Mouse (Mus musculus): ENCODE data around the gene Foxd1.

Foxd1 gene

DNA sequence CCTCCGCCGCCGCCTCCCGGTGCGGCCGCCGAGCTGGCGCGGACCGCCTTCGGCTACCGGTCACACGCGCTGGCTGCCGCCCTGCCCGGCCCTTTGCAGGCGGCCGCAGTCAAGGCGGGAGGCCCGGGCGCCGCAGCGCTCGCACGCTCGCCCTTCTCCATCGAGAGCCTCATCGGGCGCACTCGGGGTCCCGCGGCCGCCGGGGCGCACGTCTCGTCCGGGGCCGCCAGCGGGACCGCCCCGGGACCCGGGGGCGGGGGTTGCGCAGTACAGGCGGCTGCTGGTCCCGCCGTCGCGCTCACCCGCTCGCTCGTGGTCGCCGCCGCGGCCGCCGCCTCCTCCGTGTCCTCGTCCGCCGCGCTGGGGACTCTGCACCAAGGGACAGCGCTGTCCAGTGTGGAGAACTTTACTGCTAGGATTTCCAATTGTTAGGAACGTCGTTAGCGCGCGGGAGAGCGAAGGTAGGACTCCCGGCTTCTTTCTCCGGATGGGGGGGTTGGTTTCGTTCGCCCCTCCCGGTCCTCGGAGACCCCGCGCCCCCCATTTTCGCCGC is 1.6 kb downstream of the Foxd1 start:
- DNase-seq (ENCODE audit: low read depth, low spot score), result no peak

DNA sequence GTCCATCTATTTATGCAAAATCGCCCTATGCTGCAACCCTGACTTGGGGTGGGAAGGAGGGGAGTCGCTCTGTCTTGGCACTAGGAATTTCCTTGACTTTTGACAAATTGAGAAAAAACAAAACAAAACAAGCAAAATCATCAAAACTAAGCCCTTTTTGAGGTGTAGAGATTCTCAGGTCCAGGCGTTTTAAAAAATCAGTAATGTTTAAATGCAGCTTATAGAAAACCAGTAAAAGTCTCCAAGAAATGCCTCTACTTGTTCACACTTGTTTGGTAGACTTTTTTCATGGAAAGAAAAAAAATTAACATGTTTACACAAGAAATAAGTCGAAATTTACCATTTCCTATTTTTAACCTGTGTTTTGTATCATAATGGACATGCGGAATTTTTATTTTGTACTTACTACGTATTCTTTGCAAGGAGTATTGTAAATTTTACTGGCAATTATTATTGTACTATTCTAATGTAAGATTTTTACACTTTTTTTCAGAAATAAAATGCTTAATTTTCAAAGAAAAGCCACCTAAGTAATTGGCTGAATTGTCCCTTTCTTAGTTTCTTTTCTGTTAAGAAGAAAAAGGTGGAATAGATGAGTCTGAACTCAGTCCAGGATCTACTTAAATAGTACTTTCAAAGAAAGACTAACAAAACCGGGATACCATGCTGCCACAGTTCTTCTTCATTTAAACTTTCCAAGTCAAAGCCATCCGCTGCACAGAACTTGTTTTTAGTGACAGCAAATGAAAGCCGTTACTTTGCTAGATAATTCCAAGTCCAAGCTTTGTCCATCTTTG is 2.3 kb downstream of the Foxd1 start:
- DNase-seq (ENCODE audit: low read depth, low spot score), result no peak

DNA sequence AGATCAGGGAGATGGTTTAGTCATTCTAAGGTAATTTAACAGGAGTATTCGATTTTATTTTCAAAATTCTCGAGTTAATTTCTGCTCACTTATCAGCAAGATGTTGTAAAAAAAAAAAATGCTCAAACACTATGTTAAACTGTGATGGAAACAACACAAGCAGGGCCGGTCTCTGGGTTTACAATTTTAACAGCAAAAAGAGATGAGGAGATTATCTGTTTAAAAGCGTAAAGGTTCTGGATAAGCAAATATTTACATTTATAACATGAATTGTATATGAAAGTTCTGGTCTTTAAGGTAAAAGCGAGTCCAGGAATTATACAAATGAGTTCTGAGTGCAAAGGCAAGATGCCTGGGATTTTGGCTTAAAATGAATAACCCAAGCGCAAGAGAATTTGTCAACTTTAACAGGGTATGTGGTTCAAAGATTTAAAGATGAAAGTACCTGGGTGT is 3.0 kb downstream of the Foxd1 start:
- DNase-seq (ENCODE audit: low read depth, low spot score), result no peak

DNA sequence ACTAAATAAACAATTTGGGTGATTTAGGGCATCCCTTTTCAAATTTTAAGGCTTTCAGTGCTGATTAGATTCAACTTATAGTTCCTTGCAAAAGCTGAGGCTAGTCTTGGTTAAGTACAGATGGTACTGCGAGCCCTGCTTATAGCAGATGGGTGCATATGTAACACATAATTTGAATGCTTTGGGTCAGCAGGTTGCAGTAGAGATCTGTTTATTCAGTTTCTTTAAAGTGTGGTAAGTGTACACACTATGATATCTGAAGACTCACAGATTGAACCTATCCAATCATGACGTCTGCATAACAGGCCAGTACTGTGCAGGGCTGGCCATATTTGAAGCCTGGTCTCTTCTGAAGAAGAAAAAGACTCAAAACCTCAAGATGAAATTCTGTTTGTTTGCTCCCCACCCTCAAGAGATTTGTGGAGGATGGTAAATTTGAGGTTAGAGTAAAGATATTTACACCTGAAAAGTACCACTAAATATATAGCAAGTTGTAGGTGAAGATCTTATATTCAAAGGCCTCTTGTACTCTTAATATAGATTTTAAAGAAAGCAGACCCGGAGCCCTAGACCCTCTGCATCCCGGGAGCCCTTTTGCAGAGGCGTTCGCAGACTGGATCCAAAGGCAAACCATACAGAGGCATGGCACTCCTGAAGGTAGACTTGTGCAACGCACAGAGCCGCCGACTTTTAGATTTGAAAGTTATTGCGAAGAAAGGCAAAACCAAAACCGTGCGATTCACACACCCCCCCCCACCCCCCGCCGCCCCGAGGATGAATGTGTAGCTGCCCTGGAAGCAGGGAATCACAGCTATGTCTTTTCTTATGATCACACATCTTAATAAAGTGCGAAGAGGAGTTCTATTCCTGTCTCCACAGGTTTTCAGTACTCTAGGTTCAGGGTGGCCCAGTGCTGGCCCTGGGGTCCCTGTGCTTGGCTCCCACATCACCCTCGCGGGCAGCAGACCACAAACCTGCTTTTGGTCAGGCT is 3.7 kb downstream of the Foxd1 start:
- DNase-seq (ENCODE audit: low read depth, low spot score), result no peak

DNA sequence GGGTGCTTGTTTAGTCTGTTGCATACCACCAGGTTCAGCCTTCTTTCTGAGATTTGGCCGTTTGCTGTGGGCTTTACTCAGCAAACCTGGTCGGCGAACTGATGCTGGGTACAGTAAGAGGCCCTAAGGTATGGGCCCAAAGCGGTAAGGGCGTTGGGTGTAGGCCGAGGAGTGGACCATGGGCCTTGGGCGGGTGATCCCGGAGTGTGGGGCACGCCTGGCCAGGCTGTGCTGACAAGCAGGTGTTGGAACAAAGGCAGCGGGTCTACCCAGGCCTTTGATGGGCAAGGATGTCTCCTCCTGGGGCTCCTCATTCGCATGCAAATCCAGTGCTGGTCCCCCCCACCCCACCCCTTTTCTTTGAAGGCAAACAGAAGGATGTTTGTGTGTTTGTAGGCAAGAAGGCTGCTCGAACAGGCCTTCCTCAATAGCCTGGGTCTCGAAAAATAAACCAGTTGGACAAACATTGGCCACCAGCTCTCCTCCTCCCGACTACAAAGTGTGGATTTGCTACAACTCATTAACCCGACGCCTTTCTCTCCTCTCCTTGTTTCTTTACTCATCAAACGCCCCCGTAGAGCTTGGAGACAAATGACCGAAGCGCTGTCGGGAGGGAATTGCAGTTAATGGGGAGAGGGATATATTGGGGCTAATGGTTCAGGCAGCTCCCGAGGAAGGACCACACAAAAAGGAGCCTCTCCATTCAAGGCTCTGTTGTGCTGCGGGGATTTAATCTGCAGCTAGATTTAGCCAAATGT is 4.6 kb downstream of the Foxd1 start:
- no peak for DNase-seq (ENCODE audit: low read depth, low spot score)

DNA sequence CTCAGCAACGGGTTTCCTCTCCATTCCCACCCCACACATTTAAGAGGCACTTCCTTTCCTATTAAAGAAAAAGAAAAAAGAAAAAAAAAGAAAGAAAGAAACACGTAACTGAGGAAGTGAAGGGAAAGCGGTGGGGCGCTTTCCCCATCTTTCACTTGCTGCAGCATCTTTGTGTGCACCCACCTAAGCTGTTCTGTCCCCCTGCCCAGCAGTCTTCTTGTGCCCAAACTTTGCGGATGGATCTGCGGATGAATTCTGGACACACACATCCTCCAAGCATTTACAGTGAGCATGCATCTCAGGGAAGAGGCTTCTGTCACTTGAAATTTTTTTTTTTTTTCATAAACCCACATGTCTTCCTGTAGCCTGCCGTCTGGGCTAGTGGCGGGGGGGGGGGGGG is 5.3 kb downstream of the Foxd1 start:
- DNase-seq (ENCODE audit: low read depth, low spot score), result no peak

DNA sequence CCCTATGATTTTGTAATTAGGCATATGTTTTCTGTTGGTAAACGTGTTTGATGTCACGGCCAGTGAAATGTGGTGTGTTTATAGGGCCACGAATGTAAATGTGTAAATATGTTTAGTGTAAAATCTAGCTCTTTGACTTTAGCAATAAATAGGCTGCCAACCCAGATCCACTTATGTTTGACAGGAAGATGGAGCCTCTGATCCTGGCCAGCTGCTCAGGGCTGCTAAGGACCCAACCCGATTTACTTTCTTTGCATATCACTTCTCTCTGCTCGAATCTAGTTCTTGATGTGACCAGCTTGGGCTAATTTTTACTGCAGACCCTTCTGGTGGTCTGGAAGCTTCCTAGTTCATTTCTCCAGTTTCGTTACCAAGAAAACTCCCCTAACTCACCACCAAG is 6.3 kb downstream of the Foxd1 start:
- no peak for DNase-seq (ENCODE audit: low read depth, low spot score)

DNA sequence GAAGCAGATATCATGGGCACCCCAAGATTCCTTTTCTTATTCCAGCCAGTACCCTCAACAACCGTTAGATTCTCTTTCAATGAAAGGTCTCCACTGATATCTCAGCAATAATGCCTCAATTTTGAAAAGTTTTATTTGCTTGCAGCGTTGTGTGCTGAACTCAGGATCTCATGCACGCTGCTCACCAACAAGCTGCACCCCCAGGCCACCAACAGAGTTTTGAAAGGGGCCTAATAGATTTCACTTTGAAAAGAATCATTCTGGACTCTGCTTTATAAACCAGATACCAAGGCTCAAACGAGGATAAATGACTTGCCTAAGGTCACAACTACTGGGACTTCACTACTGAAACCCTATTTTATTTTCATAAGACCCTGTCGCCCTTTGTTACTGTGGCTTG is 7.1 kb downstream of the Foxd1 start:
- DNase-seq (ENCODE audit: low read depth, low spot score), result no peak

DNA sequence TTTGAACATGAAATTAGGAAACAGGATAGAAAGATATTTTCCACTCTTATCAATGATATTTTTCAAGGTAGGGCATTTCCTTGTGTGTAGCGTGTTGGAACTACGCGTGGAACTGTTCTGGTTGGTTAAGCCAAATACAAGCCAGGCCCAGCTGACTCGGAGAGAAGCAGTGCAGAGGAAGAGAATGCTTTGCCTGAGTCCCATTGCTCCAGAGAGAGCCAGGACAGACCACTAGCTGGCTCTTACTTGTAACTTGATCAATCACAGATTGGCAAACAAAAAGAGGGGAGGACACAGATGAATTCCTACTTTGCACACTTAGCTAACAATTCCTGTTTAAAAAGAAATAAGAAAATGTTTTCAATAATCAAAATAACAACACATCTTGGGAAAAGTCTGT is 9.0 kb downstream of the Foxd1 start:
- DNase-seq (ENCODE audit: low read depth, low spot score), result no peak

DNA sequence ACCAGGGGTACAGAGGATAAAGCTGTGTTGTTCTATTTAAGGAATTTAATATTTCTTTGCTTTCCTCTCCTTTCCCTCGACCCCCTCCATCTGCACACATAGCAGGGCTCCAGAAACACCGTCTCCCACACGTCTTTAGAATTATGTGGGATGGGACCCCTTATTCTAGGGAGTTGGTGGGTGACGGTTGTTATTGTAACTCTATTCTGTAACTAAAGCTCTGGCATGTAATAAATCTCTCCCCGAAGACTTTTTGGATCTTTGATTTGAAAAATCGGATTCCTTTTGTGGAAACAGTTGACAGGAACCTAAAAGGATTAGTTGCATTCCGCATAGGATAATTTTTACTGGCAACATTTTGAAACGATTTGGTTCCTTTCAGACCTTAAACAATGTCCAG is 11.0 kb downstream of the Foxd1 start:
- no peak for DNase-seq (ENCODE audit: low read depth, low spot score)

DNA sequence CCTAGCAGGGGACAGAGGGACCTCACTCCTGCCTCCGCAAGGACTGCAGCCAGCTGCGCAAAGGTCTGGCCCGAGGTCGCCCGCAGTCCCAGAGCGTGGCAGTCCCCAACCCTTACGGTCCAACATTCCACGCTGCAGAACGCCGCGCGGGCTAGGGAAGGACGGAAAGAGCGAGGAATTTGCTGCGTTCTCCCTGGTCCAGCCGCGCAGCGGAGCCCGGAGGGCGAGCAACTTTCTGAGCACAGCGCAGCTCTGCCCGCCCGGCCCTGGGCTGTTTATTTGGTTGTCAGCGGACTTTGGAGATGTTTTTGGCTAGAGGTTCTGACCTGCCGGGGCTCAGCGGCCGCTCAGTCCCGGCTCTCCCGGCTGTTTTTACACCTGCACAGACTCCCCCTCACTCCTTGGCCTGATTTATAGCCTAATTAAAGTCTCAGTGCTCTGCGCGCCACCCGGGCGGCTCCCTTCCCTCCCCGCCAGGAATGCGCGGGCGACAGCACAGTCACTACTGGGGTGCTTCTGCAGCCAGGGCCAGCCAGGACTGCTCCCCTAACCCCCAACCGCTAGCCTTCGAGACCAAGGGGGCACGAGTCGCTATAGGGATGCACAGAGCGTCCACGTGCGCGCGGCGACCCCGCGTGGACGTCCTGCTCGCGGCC is 11.9 kb downstream of the Foxd1 start:
- DNase-seq (ENCODE audit: low read depth, low spot score), result no peak

DNA sequence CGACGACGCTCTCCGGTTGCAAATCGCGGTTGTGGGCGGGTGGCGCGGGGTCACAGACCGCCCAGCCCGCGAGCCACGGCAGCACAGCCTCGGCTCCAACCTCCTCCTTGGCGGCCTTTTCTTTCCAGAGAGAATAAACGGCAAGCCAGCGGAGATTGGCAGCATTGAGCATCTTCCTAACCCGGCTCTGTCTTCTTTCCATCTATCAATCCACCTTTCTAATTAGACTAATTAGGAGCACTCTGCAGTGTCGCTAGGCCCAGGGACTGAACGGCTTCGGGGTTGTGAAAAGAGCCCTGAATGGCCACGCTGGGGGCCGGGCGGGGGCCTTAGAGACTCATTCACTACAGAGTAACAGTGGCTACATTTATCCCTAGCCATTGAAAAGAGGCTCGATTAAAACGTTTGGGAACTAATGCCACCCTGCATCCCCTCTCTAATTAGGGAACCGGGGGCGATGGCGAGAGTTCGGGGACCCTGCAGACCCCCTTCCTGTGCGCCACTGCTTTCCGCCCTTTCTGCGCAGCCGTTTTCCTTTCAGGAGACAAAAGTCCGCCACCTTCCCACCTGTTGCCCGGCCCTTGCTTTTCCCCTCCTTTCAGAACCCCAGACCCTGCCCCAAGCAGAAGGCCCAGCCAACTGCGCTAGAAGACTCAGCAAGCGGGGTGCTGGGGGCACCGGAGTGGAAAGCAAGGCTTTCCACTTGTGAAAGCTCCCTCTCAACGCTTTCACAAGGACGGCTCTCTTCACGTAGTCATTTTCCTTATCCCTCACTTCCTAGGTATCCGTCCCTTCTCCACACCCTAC is 12.6 kb downstream of the Foxd1 start:
- DNase-seq (ENCODE audit: low read depth, low spot score), result no peak

DNA sequence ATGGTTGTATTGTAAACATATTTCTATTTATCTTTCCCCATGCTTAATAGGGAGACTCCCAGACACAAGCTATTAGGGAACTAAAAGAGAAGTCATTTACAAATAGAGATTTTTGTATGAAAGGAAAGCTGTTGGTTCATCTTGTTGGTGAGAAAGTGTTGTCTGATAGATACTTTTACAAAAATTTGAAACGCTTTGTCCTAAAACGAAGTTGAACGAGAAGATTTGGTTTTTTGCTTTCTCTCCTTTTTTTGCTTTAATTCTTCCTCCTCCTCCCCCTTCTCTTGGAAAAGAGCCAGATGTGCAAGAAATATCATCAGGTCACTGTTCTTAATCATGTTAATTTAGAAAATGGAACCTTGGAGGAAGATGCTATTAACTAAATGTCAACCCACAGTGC is 13.6 kb downstream of the Foxd1 start:
- DNase-seq (ENCODE audit: low read depth, low spot score), result no peak

DNA sequence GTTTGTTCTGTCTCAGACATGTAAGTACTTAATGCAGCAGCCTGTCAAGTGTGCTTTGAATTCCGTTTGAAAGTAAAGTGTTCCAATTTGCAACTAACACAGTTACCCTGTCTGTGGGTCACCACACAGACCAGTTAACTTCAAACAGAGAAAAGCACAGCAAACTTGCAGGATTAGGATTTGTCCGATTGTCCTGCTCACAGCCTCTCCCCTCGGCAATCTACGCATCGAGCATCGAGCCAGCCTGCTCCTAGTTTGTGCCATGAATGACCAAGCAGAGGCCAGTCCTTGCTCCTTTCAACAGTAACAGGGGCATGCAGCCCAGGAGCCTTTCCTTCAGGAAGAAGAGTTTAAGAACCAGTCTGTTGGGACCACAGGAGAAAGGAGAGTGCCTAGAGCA is 15.0 kb downstream of the Foxd1 start:
- no peak for DNase-seq (ENCODE audit: low read depth, low spot score)

DNA sequence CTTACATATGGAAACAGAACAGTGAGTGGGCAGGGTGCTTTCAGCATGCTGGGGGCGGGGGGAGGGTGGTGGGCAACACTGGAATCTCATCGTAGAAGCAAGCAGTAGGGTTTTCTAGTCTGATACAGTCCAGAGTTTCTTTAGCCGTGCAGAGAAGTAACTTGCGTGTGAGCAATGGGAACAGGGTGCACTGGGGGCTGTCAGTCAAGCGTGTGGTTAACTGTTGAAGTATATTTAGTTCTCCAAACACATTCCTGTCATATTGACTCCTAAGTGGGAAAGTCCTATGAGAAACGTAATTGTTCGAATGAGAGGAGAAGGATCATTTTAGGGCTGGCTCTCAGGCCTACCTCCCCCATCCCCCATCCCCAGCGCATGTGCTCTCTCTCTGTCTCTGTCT is 20.5 kb downstream of the Foxd1 start:
- DNase-seq (ENCODE audit: low read depth, low spot score), result no peak

DNA sequence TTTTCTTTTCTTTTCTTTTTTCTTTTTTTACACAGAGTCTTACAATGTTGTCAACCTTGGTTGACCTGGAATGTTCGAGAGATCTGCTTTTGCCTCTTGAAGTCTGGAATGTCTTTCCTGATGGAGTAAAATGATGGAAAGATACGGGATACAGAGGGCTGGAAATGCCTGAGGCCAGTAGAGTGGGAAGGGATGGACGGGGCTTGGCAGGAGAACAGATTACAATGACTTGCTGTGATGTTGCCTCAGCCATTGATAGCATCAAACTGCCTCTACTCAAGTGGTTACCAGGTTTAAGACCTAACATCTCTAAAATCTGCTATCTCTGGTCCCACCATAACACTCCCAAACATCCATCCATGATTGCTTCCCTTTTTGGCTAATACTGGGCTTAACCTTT is 20.9 kb downstream of the Foxd1 start:
- DNase-seq (ENCODE audit: low read depth, low spot score), result no peak

DNA sequence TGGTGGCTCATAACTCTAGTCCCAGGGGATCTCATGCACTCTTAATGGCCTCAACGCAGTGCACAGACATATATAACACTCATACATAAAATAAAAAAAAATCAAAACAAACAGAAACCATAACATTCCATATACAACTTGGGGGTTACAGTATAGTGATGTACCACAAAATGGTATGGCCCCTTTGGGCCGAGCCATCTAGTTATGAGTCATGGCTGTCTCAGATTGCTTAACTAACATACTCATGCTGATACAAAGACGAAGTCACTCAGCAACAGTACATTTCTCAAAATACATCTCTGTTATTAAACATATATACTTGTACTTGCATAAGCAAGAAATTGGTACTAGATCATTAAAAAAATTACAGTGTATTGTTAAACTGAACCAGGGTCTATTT is 23.7 kb downstream of the Foxd1 start:
- no peak for DNase-seq (ENCODE audit: low read depth, low spot score)

DNA sequence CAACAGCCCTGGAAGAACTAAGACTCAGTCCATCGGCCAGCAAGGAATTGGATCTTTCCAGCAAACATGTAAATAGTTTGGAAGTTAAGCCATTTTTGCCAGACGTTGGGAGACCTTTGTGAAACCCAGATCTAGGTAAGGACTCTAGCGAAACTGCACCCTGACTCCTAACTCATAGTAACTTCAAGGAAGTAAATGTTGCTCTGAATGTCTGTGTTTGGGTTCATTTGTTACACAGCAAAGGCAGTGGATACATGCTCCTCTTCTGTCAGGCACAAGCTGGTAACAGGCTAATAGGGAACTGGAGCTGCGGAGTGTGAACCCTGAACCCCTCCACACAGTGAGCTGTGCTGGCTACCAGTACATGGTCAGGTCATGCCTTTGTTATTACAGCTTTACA is 28.7 kb downstream of the Foxd1 start:
- DNase-seq (ENCODE audit: low read depth, low spot score), result no peak

DNA sequence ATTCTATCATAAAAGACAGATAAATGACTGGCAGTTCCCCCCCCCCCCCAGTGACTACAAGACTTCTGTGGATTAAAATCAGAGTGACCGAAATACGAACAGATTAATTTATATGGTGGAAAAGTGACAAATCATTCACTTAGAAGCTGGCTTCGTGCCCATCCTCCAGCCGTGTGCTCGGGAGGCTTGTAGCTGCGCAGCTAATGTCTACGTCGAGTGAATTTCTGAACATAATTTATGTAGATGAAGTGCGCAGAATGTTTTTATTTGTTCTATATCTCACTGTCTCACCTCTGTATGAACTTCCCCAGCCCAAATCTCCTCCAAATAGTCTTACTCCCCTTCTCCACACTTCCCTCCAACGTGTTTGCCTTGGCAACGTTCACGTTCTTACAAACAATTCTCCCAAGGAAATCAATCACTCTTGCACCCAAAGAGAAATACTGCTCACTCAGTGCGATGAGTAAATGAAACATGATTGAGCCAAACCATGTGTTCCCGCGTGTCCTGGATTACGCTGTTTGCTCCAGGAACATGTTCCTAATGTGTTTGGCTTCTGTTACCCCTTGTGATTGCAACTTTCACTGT is 30.0 kb downstream of the Foxd1 start:
- DNase-seq (ENCODE audit: low read depth, low spot score), result no peak

DNA sequence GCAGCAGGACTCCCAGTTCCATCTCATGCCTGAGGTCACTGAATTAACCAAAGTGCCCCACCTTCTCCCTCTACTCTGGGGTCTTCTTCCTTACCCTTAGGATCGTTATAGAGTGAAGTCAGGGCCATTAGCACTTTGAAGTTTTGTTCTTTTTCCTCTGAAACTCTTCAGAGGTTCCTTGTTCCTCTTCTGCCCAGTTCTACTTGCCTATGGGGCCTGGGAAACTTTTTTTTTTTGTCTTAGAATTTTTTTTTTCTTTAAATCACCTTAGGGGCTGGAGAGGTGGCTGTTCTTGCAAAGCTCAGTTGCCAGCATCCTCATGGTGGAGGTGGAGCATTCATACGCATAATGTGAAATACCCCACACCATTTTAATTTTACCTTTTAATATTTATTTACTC is 31.8 kb downstream of the Foxd1 start:
- DNase-seq (ENCODE audit: low read depth, low spot score), result no peak

Data from A20 (cell line).